Mouse (Mus musculus): Measurements from ENCODE around the gene Irf2.

DNA sequence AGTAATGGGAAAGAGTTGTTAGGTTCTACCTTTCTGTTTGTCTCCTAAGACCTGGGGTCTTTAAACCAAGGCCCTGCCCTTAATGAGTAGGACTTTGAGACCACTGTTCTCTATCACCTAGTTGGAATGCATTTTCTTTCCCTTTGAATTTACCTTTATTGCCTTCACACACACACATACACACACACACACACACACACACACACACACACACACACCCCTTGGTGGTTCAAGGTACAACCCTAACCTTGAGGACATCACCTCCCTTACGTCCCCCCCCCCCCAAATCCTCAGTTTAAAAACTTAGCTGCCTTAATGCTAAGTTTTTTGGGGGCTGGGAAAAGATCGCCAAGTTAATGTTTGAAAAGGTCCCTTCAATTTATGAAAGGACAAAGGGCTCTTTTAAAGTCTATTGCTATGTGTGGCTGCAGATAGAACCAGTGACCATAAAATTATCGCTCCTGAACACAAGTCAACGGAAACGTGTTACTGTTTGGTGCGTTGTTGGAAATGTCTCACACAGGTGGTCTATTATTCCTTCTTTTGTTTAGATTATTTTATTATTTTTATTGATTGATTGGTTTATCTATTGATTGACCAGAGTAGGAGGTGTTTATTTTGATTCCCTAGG, 108.6 kb downstream of the Irf2 start:
- TF ChIP-seq CTCF (IDR thresholded peaks at IDR 0.05; ENCODE audit: low read depth) (no peak), EP300 (optimal IDR thresholded peaks at IDR 0.05) (no peak)
